Mouse (Mus musculus): Measurements from ENCODE around the gene Rcn3.

DNA sequence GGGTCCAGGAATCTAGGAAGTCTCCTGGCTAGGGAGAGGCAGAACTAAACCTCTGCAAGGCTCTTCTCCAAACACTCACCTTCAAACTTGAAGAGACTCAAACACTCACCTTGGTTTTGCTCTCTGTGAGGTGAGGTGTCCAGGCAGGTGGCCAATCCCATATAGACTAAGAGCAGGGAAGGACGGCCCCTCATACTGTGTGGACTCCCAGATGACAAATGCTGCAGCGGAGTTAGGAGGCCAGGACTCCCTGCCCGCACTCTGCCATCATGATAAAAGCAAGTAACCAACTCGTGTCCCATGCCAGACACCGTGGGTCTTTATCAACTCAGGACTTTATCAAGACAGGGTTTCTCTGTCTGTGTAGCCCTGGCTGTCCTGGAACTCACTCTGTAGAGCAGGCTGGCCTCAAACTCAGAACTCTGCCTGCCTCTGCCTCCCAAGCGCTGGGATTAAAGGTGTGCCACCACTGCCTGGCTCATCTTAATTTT, 31.3 kb downstream of the Rcn3 start:
- no peak for TF ChIP-seq GATA1 (IDR thresholded peaks at IDR 0.05; ENCODE audit: low read length)
- TF ChIP-seq TAL1 (IDR thresholded peaks at IDR 0.05; ENCODE audit: low read length): no peak

Measured in erythroblast, embryonic 14.5 days (primary cell).